Mouse (Mus musculus): ENCODE data around the gene Gm34653.

- no peak for TF ChIP-seq GATA1 (IDR thresholded peaks at IDR 0.05; ENCODE audit: low read length)
- TF ChIP-seq TAL1 (IDR thresholded peaks at IDR 0.05; ENCODE audit: low read length): no peak
These were observed 38.3 kb upstream of the Gm34653 start for GRCm38 (mm10) chr2:34794511-34794910.

All from erythroblast, embryonic 14.5 days (primary cell).